Mouse (Mus musculus) bone marrow macrophage, adult 2 months (primary cell): ENCODE measurements at regions not wholly inside any gene's neighbourhood (a gene's known extent, or its start where the extent isn't known, plus 50 kb on each side); places are given as distances from the start of the nearest gene placed in this dataset.

Source experiments
- CTCF ChIP-seq: IDR thresholded peaks from 2 replicates; pipeline ENCODE4 v1.5.1; 2012; ENCODE audit warnings: low read depth, mild to moderate bottlenecking, low read length, moderate library complexity
- POLR2A ChIP-seq: IDR thresholded peaks from 2 replicates; pipeline ENCODE4 v1.6.1; 2012; ENCODE audit warnings: mild to moderate bottlenecking, low read depth, low read length, borderline replicate concordance

- no peak for TF ChIP-seq CTCF
- no peak for TF ChIP-seq POLR2A
These were observed 56.4 kb upstream of the Adra2c start for GRCm38 (mm10) chr5:35221451-35222305.
